1 mouse cellular context compared by ENCODE assay signal in the genomic region with DNA sequence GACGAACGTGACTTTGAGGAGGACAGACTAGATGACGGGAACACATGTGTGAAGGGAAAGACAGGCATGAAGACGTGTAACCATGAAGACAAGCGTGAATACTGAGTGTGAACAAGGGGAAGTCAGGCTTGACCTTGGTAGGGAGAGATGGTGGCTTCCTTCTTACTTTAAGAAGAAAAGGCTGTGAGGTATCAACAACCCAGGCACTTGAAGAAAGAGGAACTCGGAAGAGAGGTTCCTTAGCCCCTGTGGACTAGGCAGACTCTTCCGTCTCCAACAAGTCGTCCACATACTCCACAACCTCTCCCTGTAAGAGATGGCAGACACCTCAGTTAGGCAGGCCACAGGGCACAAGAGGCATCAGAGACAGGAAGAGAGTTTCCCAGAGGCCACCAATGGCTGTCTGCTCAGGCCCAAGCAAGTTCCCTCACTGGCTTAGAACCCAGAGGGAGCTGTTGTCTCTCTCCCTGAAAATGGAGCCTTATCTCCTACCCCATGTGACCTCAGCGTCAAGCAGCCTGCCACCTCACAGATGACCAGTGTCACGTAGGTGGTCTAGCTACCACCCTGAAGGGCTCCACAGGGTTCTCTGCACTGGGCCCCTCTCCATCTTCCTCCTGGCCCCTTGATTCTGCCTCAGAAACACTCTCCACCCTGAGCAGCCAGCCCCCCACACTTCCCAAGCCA.
A peak's percentile ranks its signal among the peaks of the same experiment; 100 is the strongest.
TF ChIP-seq lines count a peak whose summit lies in the region.

No protein-coding gene starts in this region.

TF ChIP-seq in MEL, 35 proteins besides CTCF, POLR2A, EP300 and RAD21:
- TF ChIP-seq TAL1 (IDR thresholded peaks at IDR 0.05; ENCODE audit: low read length) (no peak), BHLHE40 (IDR thresholded peaks at IDR 0.05; ENCODE audit: borderline replicate concordance, low read depth, low read length) (no peak), CHD2 (IDR thresholded peaks at IDR 0.05; ENCODE audit: low read length) (no peak), USF1 (IDR thresholded peaks at IDR 0.05; ENCODE audit: low read depth, low read length) (peak; percentile 76), SMC3 (IDR thresholded peaks at IDR 0.05; ENCODE audit: low read depth, low read length) (no peak), ELF1 (IDR thresholded peaks at IDR 0.05; ENCODE audit: low read depth, low read length) (no peak), E2F4 (IDR thresholded peaks at IDR 0.05; ENCODE audit: borderline replicate concordance, low read depth, low read length) (no peak), JUND (IDR thresholded peaks at IDR 0.05; ENCODE audit: low read depth, low read length) (no peak), MEF2A (IDR thresholded peaks at IDR 0.05; ENCODE audit: extremely low read depth, insufficient replicate concordance, low read depth, low read length, poor library complexity, severe bottlenecking) (no peak)
